Mouse (Mus musculus): ENCODE results near the gene Prkacb.

- TF ChIP-seq CTCF (IDR thresholded peaks at IDR 0.05; ENCODE audit: low read depth, low read length) (no peak), EP300 (IDR thresholded peaks at IDR 0.05; ENCODE audit: insufficient read depth, low read depth, low read length) (no peak)
Observed at GRCm38 (mm10) chr3:146735657-146736056, 77.1 kb downstream of the Prkacb start.
